Mouse (Mus musculus): ENCODE results near the gene Aldh6a1. TPM values are rescaled to one million over a fixed set of nuclear protein-coding genes. Genes with fewer than 3 reads are reported as not detected.

Gene Aldh6a1
- polyA plus RNA-seq, 1 experiment from 2014 or later: 40.5 TPM

- Histone ChIP-seq H3K36me3 (0 out of 2 replicates have a peak, but pooled peaks cover 1% of the 10 kb centered on the region), H3K4me1 (peaks cover 21% of the 10 kb centered on the region), H3K27ac (peak overlapping the region; percentile 64), H3K4me2 (peak overlapping the region; percentile 95), H3K9ac (peak overlapping the region; percentile 68), H3K27me3 (no peaks in the 10 kb centered on the region; the same call in 1 of the 2 replicates), H3K4me3 (peak overlapping the region; percentile 78), H3K9me3 (no peaks in the 10 kb centered on the region)
- under 1% methylated on average over 11 of the region's 11 CpGs for WGBS
- ATAC-seq (ENCODE audit: borderline replicate concordance, extremely low read depth, low FRiP score, low TSS enrichment): no peak
Measured at GRCm38 (mm10) chr12:84451801-84452200, 997 bp upstream of the Aldh6a1 start.

GRCm38 (mm10) chr12:84450351-84450717 is 470 bp downstream of the Aldh6a1 start:
- H3K9me3 ChIP-seq: no peaks in the 10 kb centered on the region
- H3K27ac ChIP-seq: peak overlapping the region; percentile 81
- H3K4me3 ChIP-seq: peak overlapping the region; percentile 78
- no peaks in the 10 kb centered on the region; the same call in 1 of the 2 replicates for H3K27me3 ChIP-seq
- peak overlapping the region; percentile 66 for H3K9ac ChIP-seq
- no peaks in the 10 kb centered on the region for H3K36me3 ChIP-seq
- no peak for ATAC-seq (ENCODE audit: borderline replicate concordance, extremely low read depth, low FRiP score, low TSS enrichment)
- 1% methylated on average over 6 of the region's 6 CpGs for WGBS
- peaks cover 21% of the 10 kb centered on the region for H3K4me1 ChIP-seq
- H3K4me2 ChIP-seq: peak overlapping the region; percentile 95

GRCm38 (mm10) chr12:84449887-84450286 is 917 bp downstream of the Aldh6a1 start:
- H3K4me2 ChIP-seq: peak overlapping the region; percentile 95
- H3K9me3 ChIP-seq: no peaks in the 10 kb centered on the region
- H3K27me3 ChIP-seq: no peaks in the 10 kb centered on the region; the same call in 1 of the 2 replicates
- no peak for ATAC-seq (ENCODE audit: borderline replicate concordance, extremely low read depth, low FRiP score, low TSS enrichment)
- H3K4me3 ChIP-seq: peak overlapping the region; percentile 78
- peak overlapping the region; percentile 66 for H3K9ac ChIP-seq
- 45% methylated on average over 10 of the region's 10 CpGs for WGBS
- peaks cover 21% of the 10 kb centered on the region for H3K4me1 ChIP-seq
- no peaks in the 10 kb centered on the region for H3K36me3 ChIP-seq
- H3K27ac ChIP-seq: 0 out of 2 replicates have a peak overlapping the region, but pooled peaks have one; percentile 81

- Histone ChIP-seq H3K4me3 (no peak overlapping the region), H3K4me2 (no peak overlapping the region), H3K27me3 (no peaks in the 10 kb centered on the region; the same call in 1 of the 2 replicates), H3K9ac (no peak overlapping the region), H3K27ac (no peak overlapping the region), H3K9me3 (no peaks in the 10 kb centered on the region), H3K4me1 (peaks cover 21% of the 10 kb centered on the region), H3K36me3 (no peaks in the 10 kb centered on the region)
- WGBS: 81% methylated on average over 6 of the region's 6 CpGs
- ATAC-seq (ENCODE audit: borderline replicate concordance, extremely low read depth, low FRiP score, low TSS enrichment): no peak
Measured at GRCm38 (mm10) chr12:84448181-84448580, 2.6 kb downstream of the Aldh6a1 start.

GRCm38 (mm10) chr12:84447386-84447785 is 3.4 kb downstream of the Aldh6a1 start:
- H3K4me1 ChIP-seq: peaks cover 15% of the 10 kb centered on the region
- H3K27ac ChIP-seq: no peak overlapping the region
- 77% methylated on average over 1 of the region's 1 CpGs for WGBS
- H3K4me2 ChIP-seq: no peak overlapping the region
- H3K27me3 ChIP-seq: no peaks in the 10 kb centered on the region; the same call in 1 of the 2 replicates
- no peak overlapping the region for H3K9ac ChIP-seq
- no peaks in the 10 kb centered on the region for H3K9me3 ChIP-seq
- no peak for ATAC-seq (ENCODE audit: borderline replicate concordance, extremely low read depth, low FRiP score, low TSS enrichment)
- H3K4me3 ChIP-seq: no peak overlapping the region
- H3K36me3 ChIP-seq: no peaks in the 10 kb centered on the region

GRCm38 (mm10) chr12:84442526-84442925 is 8.3 kb downstream of the Aldh6a1 start:
- 0 out of 2 replicates have a peak, but pooled peaks cover 3% of the 10 kb centered on the region for H3K36me3 ChIP-seq
- no peaks in the 10 kb centered on the region for H3K4me1 ChIP-seq
- no peak overlapping the region for H3K27ac ChIP-seq
- no peak overlapping the region for H3K9ac ChIP-seq
- no peak overlapping the region for H3K4me2 ChIP-seq
- H3K27me3 ChIP-seq: no peaks in the 10 kb centered on the region
- no peak overlapping the region for H3K4me3 ChIP-seq
- H3K9me3 ChIP-seq: no peaks in the 10 kb centered on the region
- no peak for ATAC-seq (ENCODE audit: borderline replicate concordance, extremely low read depth, low FRiP score, low TSS enrichment)
- 64% methylated on average over 4 of the region's 4 CpGs for WGBS

GRCm38 (mm10) chr12:84438697-84439096 is 12.1 kb downstream of the Aldh6a1 start:
- Histone ChIP-seq H3K27ac (no peak overlapping the region), H3K36me3 (0 out of 2 replicates have a peak, but pooled peaks cover 3% of the 10 kb centered on the region), H3K9me3 (no peaks in the 10 kb centered on the region), H3K4me3 (no peak overlapping the region), H3K4me1 (no peaks in the 10 kb centered on the region), H3K9ac (no peak overlapping the region), H3K4me2 (no peak overlapping the region), H3K27me3 (no peaks in the 10 kb centered on the region)
- ATAC-seq (ENCODE audit: borderline replicate concordance, extremely low read depth, low FRiP score, low TSS enrichment): no peak
- WGBS: 26% methylated on average over 2 of the region's 2 CpGs

- Histone ChIP-seq H3K27me3 (no peaks in the 10 kb centered on the region), H3K4me3 (no peak overlapping the region), H3K27ac (no peak overlapping the region), H3K9ac (no peak overlapping the region), H3K36me3 (peaks cover 3% of the 10 kb centered on the region; the same call in 1 of the 2 replicates), H3K4me1 (no peaks in the 10 kb centered on the region), H3K9me3 (no peaks in the 10 kb centered on the region), H3K4me2 (no peak overlapping the region)
- 67% methylated on average over 2 of the region's 2 CpGs for WGBS
- ATAC-seq (ENCODE audit: borderline replicate concordance, extremely low read depth, low FRiP score, low TSS enrichment): no peak
Measured at GRCm38 (mm10) chr12:84429825-84430224, 21.0 kb downstream of the Aldh6a1 start.

GRCm38 (mm10) chr12:84423990-84424389 is 26.8 kb downstream of the Aldh6a1 start:
- H3K4me2 ChIP-seq: no peak overlapping the region
- H3K27me3 ChIP-seq: no peaks in the 10 kb centered on the region
- no peak overlapping the region for H3K9ac ChIP-seq
- WGBS: 53% methylated on average over 3 of the region's 3 CpGs
- no peaks in the 10 kb centered on the region for H3K4me1 ChIP-seq
- no peak overlapping the region for H3K27ac ChIP-seq
- H3K4me3 ChIP-seq: no peak overlapping the region
- ATAC-seq (ENCODE audit: borderline replicate concordance, extremely low read depth, low FRiP score, low TSS enrichment): no peak
- H3K9me3 ChIP-seq: no peaks in the 10 kb centered on the region
- H3K36me3 ChIP-seq: no peaks in the 10 kb centered on the region

- ATAC-seq (ENCODE audit: borderline replicate concordance, extremely low read depth, low FRiP score, low TSS enrichment): no peak; the same call in 1 of the 2 replicates
- WGBS: 35% methylated on average over 18 of the region's 18 CpGs
Measured at GRCm38 (mm10) chr12:84417605-84417922, 33.2 kb downstream of the Aldh6a1 start.

GRCm38 (mm10) chr12:84416834-84417604 is 33.8 kb downstream of the Aldh6a1 start, which contains the start of gene Rnf113a2:
TSS of gene Rnf113a2 (plus strand) at chr12:84417196.
- Histone ChIP-seq H3K4me2 (peak within 1 kb of the TSS; percentile 74), H3K27me3 (no peaks in the 10 kb centered on the region), H3K4me1 (peaks cover 5% of the 10 kb centered on the region; the same call in 1 of the 2 replicates), H3K27ac (0 out of 2 replicates have a peak within 1 kb of the TSS, but pooled peaks have one; percentile 12), H3K4me3 (peak within 1 kb of the TSS; percentile 51), H3K9me3 (no peaks in the 10 kb centered on the region), H3K9ac (peak within 1 kb of the TSS; percentile 48), H3K36me3 (no peaks in the 10 kb centered on the region)
- peak; percentile 91 for ATAC-seq (ENCODE audit: borderline replicate concordance, extremely low read depth, low FRiP score, low TSS enrichment)
- WGBS: 4% methylated on average over 50 of the region's 50 CpGs

More at GRCm38 (mm10) chr12:84417605-84417922, 33.2 kb downstream of the Aldh6a1 start:
- Histone ChIP-seq H3K4me2 (peak overlapping the region; percentile 74), H3K36me3 (no peaks in the 10 kb centered on the region), H3K27ac (0 out of 2 replicates have a peak overlapping the region, but pooled peaks have one; percentile 12), H3K9me3 (no peaks in the 10 kb centered on the region), H3K27me3 (no peaks in the 10 kb centered on the region), H3K9ac (peak overlapping the region; percentile 48), H3K4me1 (peaks cover 5% of the 10 kb centered on the region; the same call in 1 of the 2 replicates), H3K4me3 (peak overlapping the region; percentile 51)

Measured in lung, embryonic 15.5 days (tissue).